Mouse (Mus musculus) forebrain, postnatal 0 days (tissue): ENCODE measurements around the gene Wdr59. TPM values are rescaled to one million over a fixed set of nuclear protein-coding genes. Genes with fewer than 3 reads are reported as not detected.
A peak's percentile ranks its signal among the peaks of the same experiment; 100 is the strongest.

Experiments
- ATAC-seq: fragments of 200-750 bp; cut with Nextera tagmentation; 2 replicates; pipeline ENCODE4 v1.8.0; 2017; ENCODE audit warnings: mild to moderate bottlenecking, moderate library complexity
- DNase-seq: peaks from one replicate; pipeline ENCODE4 v3.0.0-alpha.2; 2015
- H3K27ac ChIP-seq: fragments of 300-500 bp; sonication (generic); 2 replicates; pipeline ENCODE4 v1.5.1; 2014; ENCODE audit warnings: low read depth, mild to moderate bottlenecking, antibody characterized with exemption, low read length, moderate library complexity, mixed read lengths
- H3K27me3 ChIP-seq: fragments of 300-500 bp; sonication (generic); 2 replicates; pipeline ENCODE4 v1.6.1; 2014; ENCODE audit warnings: mild to moderate bottlenecking, low read length, mixed read lengths; ENCODE audit not compliant: insufficient read depth
- H3K36me3 ChIP-seq: fragments of 300-500 bp; sonication (generic); 2 replicates; pipeline ENCODE4 v1.6.1; 2014; ENCODE audit warnings: mild to moderate bottlenecking, moderate library complexity; ENCODE audit not compliant: insufficient read depth
- H3K4me1 ChIP-seq: fragments of 300-500 bp; sonication (generic); 2 replicates; pipeline ENCODE4 v1.6.1; 2014; ENCODE audit warnings: antibody characterized with exemption; ENCODE audit not compliant: insufficient read depth
- H3K4me2 ChIP-seq: fragments of 300-500 bp; sonication (generic); 2 replicates; pipeline ENCODE4 v1.6.1; 2014; ENCODE audit warnings: low read depth, mild to moderate bottlenecking, moderate library complexity
- H3K4me3 ChIP-seq: fragments of 300-500 bp; sonication (generic); 2 replicates; pipeline ENCODE4 v1.5.1; 2014; ENCODE audit warnings: low read depth, low read length, mixed read lengths
- H3K9ac ChIP-seq: fragments of 300-500 bp; sonication (generic); 2 replicates; pipeline ENCODE4 v1.6.1; 2014; ENCODE audit warnings: mild to moderate bottlenecking
- H3K9me3 ChIP-seq: fragments of 300-500 bp; sonication (generic); 2 replicates; pipeline ENCODE4 v1.6.1; 2016; ENCODE audit warnings: low read length
- CTCF ChIP-seq: sonication (generic); IDR thresholded peaks from 2 replicates; pipeline ENCODE4 v1.5.1; 2016; ENCODE audit warnings: antibody characterized with exemption, control low read depth, low read depth
- WGBS: fragments of 180-500 bp; shearing (Covaris S2); extraction: QIAGEN DNeasy Blood & Tissue Kit; methylation state at CpG from one replicate; pipeline ENCODE4 v1.1.7; 2014; 5-methylcytosine and 5-hydroxymethylcytosine counted together
- polyA plus RNA-seq: library from polyadenylated mRNA; unstranded; fragments of >200 nt; fragmentation: Nextera tagmentation; extraction: Ambion mirVana; gene quantifications from 2 replicates; pipeline ENCODE4 v1.2.1, GENCODE M21; 2015
- total RNA-seq: library from RNA; depleted of rRNA; stranded (reverse); fragments of >200 nt; gene quantifications from 2 replicates; pipeline ENCODE4 v1.2.3, GENCODE M21; 2014

Wdr59 gene
- total and polyA plus RNA-seq, 2 experiments from 2014 or later, result 6.8 to 10.7 TPM

- DNase-seq (peak; percentile 61), ATAC-seq (no peak)
- no peaks in the 10 kb centered on the region for H3K27me3 ChIP-seq
- H3K4me2 ChIP-seq, result no peak overlapping the region
- H3K4me1 ChIP-seq, result peaks cover 18% of the 10 kb centered on the region
- no peak overlapping the region for H3K27ac ChIP-seq
- no peak overlapping the region for H3K9ac ChIP-seq
- H3K9me3 ChIP-seq, result no peaks in the 10 kb centered on the region
- no peak for TF ChIP-seq CTCF
- no peak overlapping the region for H3K4me3 ChIP-seq
- 30% methylated on average over 12 of the region's 12 CpGs for WGBS
- H3K36me3 ChIP-seq, result peaks cover 14% of the 10 kb centered on the region
Observed at GRCm38 (mm10) chr8:111471526-111472081, 50.3 kb downstream of the Wdr59 start.

- ATAC-seq, result peak; percentile 77
- peaks cover 9% of the 10 kb centered on the region for H3K36me3 ChIP-seq
- 11% methylated on average over 6 of the region's 6 CpGs for WGBS
- H3K9me3 ChIP-seq, result no peaks in the 10 kb centered on the region
- 0 out of 2 replicates have a peak overlapping the region, but pooled peaks have one; percentile 57 for H3K27ac ChIP-seq
- H3K4me3 ChIP-seq, result no peak overlapping the region
- no peak for TF ChIP-seq CTCF
- no peak overlapping the region for H3K9ac ChIP-seq
- DNase-seq, result peak; percentile 72
- no peak overlapping the region for H3K4me2 ChIP-seq
- no peaks in the 10 kb centered on the region for H3K27me3 ChIP-seq
- peaks cover 18% of the 10 kb centered on the region for H3K4me1 ChIP-seq
Observed at GRCm38 (mm10) chr8:111469013-111469412, 52.9 kb downstream of the Wdr59 start.

- Histone ChIP-seq H3K27ac (no peak overlapping the region), H3K36me3 (peaks cover 12% of the 10 kb centered on the region), H3K4me3 (no peak overlapping the region), H3K9me3 (no peaks in the 10 kb centered on the region), H3K9ac (no peak overlapping the region), H3K4me2 (no peak overlapping the region), H3K27me3 (no peaks in the 10 kb centered on the region), H3K4me1 (peaks cover 15% of the 10 kb centered on the region; the same call in 1 of the 2 replicates)
- ATAC-seq, result no peak
- no peak for DNase-seq
- WGBS, result 93% methylated on average over 1 of the region's 1 CpGs
- peak; percentile 50 for TF ChIP-seq CTCF
Observed at GRCm38 (mm10) chr8:111465341-111465740, 56.6 kb downstream of the Wdr59 start.

GRCm38 (mm10) chr8:111464526-111464925 is 57.4 kb downstream of the Wdr59 start:
- Histone ChIP-seq H3K27me3 (no peaks in the 10 kb centered on the region), H3K4me1 (peaks cover 14% of the 10 kb centered on the region; the same call in 1 of the 2 replicates), H3K27ac (no peak overlapping the region), H3K9me3 (no peaks in the 10 kb centered on the region), H3K4me3 (no peak overlapping the region), H3K9ac (no peak overlapping the region), H3K36me3 (peaks cover 13% of the 10 kb centered on the region), H3K4me2 (no peak overlapping the region)
- ATAC-seq (no peak), DNase-seq (no peak)
- WGBS, result 69% methylated on average over 4 of the region's 4 CpGs
- TF ChIP-seq CTCF, result no peak

GRCm38 (mm10) chr8:111449671-111450070 is 72.2 kb downstream of the Wdr59 start:
- H3K4me1 ChIP-seq, result no peaks in the 10 kb centered on the region
- H3K36me3 ChIP-seq, result peaks cover 18% of the 10 kb centered on the region
- ATAC-seq, result no peak
- no peak overlapping the region for H3K9ac ChIP-seq
- no peaks in the 10 kb centered on the region for H3K27me3 ChIP-seq
- WGBS, result 76% methylated on average over 4 of the region's 4 CpGs
- H3K9me3 ChIP-seq, result no peaks in the 10 kb centered on the region
- H3K4me3 ChIP-seq, result no peak overlapping the region
- no peak for TF ChIP-seq CTCF
- no peak overlapping the region for H3K4me2 ChIP-seq
- DNase-seq, result no peak
- no peak overlapping the region for H3K27ac ChIP-seq

- no peaks in the 10 kb centered on the region for H3K9me3 ChIP-seq
- ATAC-seq, result no peak
Observed at GRCm38 (mm10) chr8:111445960-111446660, 75.8 kb downstream of the Wdr59 start.

GRCm38 (mm10) chr8:111445558-111445957 is 76.3 kb downstream of the Wdr59 start:
- 88% methylated on average over 18 of the region's 18 CpGs for WGBS
- no peak for DNase-seq
- TF ChIP-seq CTCF, result no peak

More at GRCm38 (mm10) chr8:111445960-111446660, 75.8 kb downstream of the Wdr59 start:
- TF ChIP-seq CTCF, result no peak
- 67% methylated on average over 4 of the region's 4 CpGs for WGBS
- H3K9ac ChIP-seq, result no peak overlapping the region
- H3K27me3 ChIP-seq, result no peaks in the 10 kb centered on the region
- no peak overlapping the region for H3K4me2 ChIP-seq
- no peak for DNase-seq
- H3K4me1 ChIP-seq, result no peaks in the 10 kb centered on the region
- peaks cover 18% of the 10 kb centered on the region for H3K36me3 ChIP-seq
- H3K4me3 ChIP-seq, result no peak overlapping the region
- H3K27ac ChIP-seq, result no peak overlapping the region

More at GRCm38 (mm10) chr8:111445558-111445957, 76.3 kb downstream of the Wdr59 start:
- H3K36me3 ChIP-seq, result peaks cover 12% of the 10 kb centered on the region
- ATAC-seq, result no peak
- H3K4me3 ChIP-seq, result no peak overlapping the region
- no peak overlapping the region for H3K4me2 ChIP-seq
- H3K27ac ChIP-seq, result no peak overlapping the region
- H3K27me3 ChIP-seq, result no peaks in the 10 kb centered on the region
- no peaks in the 10 kb centered on the region for H3K9me3 ChIP-seq
- no peak overlapping the region for H3K9ac ChIP-seq
- H3K4me1 ChIP-seq, result no peaks in the 10 kb centered on the region
